Mouse (Mus musculus) megakaryocyte progenitor cell, adult 5-6 weeks (primary cell): ENCODE measurements around the gene Spout1. TPM values are rescaled to one million over a fixed set of nuclear protein-coding genes. Genes with fewer than 3 reads are reported as not detected.
"Not testable (repeated sequence)": the region's sequence is repeated elsewhere in the genome, so short reads cannot be mapped to it uniquely, and the experiment has no call there.

Experiments
- ATAC-seq: replicated peaks from 2 replicates; pipeline ENCODE4 v1.8.0; 2016; ENCODE audit warnings: mild to moderate bottlenecking, moderate TSS enrichment, inconsistent platforms; ENCODE audit not compliant: poor library complexity
- total RNA-seq, 2 experiments: library from RNA; stranded (forward) in 1 of 2; stranded (reverse) in 1 of 2; fragments of 157-497, 149-512 nt in 1 of 2; fragments of 200-1000 nt in 1 of 2; gene quantifications; 2 replicates each; pipeline versions ENCODE4 v1.2.3 to v1.2.4; 2015 to 2017

The Spout1 gene
- total RNA-seq, 2 experiments from 2014 or later = 28.3 to 40.1 TPM

GRCm38 (mm10) chr2:30182424-30182823 lies 4.2 kb upstream of the Spout1 start:
- no peak for ATAC-seq

GRCm38 (mm10) chr2:30178711-30179110 lies 452 bp upstream of the Spout1 start:
- ATAC-seq = not testable (repeated sequence)

- ATAC-seq = no peak
Observed at GRCm38 (mm10) chr2:30176561-30176960, 1.7 kb downstream of the Spout1 start.

GRCm38 (mm10) chr2:30175897-30176296 lies 2.4 kb downstream of the Spout1 start:
- no peak for ATAC-seq

- no peak for ATAC-seq
Observed at GRCm38 (mm10) chr2:30173541-30174240, 4.6 kb downstream of the Spout1 start.

GRCm38 (mm10) chr2:30171997-30172382 lies 6.3 kb downstream of the Spout1 start:
- ATAC-seq = peak; percentile 8; the same call in 1 of the 2 replicates

- ATAC-seq = peak; percentile 95
Observed at GRCm38 (mm10) chr2:30171371-30171996, 6.8 kb downstream of the Spout1 start, which contains the start of gene Endog. Endog (plus strand) TSS chr2:30171493.

- no peak for ATAC-seq
Observed at GRCm38 (mm10) chr2:30166677-30167076, 11.6 kb downstream of the Spout1 start.

GRCm38 (mm10) chr2:30164340-30164932 lies 13.8 kb downstream of the Spout1 start:
- no peak for ATAC-seq

GRCm38 (mm10) chr2:30161809-30162208 lies 16.4 kb downstream of the Spout1 start:
- ATAC-seq = peak; percentile 83

- ATAC-seq = not testable (repeated sequence)
Observed at GRCm38 (mm10) chr2:30159871-30160270, 18.4 kb downstream of the Spout1 start.

- no peak for ATAC-seq
Observed at GRCm38 (mm10) chr2:30152616-30153015, 25.6 kb downstream of the Spout1 start.

GRCm38 (mm10) chr2:30151840-30152239 lies 26.4 kb downstream of the Spout1 start:
- ATAC-seq = no peak

- no peak for ATAC-seq
Observed at GRCm38 (mm10) chr2:30147466-30147865, 30.8 kb downstream of the Spout1 start.

- no peak for ATAC-seq
Observed at GRCm38 (mm10) chr2:30144436-30144835, 33.8 kb downstream of the Spout1 start.

- ATAC-seq = not testable (repeated sequence)
Observed at GRCm38 (mm10) chr2:30140021-30140420, 38.2 kb downstream of the Spout1 start.

GRCm38 (mm10) chr2:30136458-30136857 lies 41.8 kb downstream of the Spout1 start:
- no peak for ATAC-seq

GRCm38 (mm10) chr2:30134928-30135620 lies 43.2 kb downstream of the Spout1 start:
- ATAC-seq = no peak

GRCm38 (mm10) chr2:30134378-30134711 lies 43.9 kb downstream of the Spout1 start:
- ATAC-seq = no peak

- ATAC-seq = peak; percentile 90
Observed at GRCm38 (mm10) chr2:30133613-30134377, 44.5 kb downstream of the Spout1 start, which contains the start of gene Tbc1d13. Tbc1d13 (plus strand) TSS chr2:30133746.
